Mouse (Mus musculus): Measurements from ENCODE around the gene Exoc6. TPM values are rescaled to one million over a fixed set of nuclear protein-coding genes. Genes with fewer than 3 reads are reported as not detected.
"Not testable (repeated sequence)": the region's sequence is repeated elsewhere in the genome, so short reads cannot be mapped to it uniquely, and the experiment has no call there.

Gene Exoc6
- polyA plus RNA-seq, 1 experiment from 2014 or later: 12.6 TPM

DNA sequence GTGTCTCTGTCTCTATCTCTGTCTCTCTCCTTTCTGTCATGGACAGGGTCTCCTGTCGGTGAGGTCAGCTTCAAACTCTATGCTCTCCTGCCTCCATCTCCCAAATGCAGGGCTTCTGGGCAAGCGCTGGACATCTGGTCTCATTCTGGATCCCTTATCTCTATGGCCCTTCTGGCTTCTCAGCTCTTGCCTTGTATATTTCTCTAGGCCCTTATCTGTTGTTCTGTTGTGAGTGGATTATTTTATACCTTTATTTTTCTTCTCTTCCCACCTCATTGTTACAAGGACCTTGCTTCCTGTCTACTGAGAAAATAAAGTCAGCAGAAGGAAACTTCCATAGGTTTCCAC is 28.8 kb upstream of the Exoc6 start:
- Histone ChIP-seq H3K4me1 (ENCODE audit: control insufficient read depth, insufficient read depth, low read length) (no peaks in the 10 kb centered on the region), H3K27ac (ENCODE audit: low read depth, low read length) (no peak overlapping the region), H3K27me3 (ENCODE audit: control insufficient read depth, insufficient read depth, low read length) (no peaks in the 10 kb centered on the region), H3K9me3 (ENCODE audit: control insufficient read depth, low read length) (no peaks in the 10 kb centered on the region), H3K9ac (ENCODE audit: low read length) (no peak overlapping the region), H3K4me2 (ENCODE audit: low read depth) (no peak overlapping the region), H3K36me3 (ENCODE audit: control insufficient read depth, insufficient read depth, low read length) (no peaks in the 10 kb centered on the region), H3K4me3 (ENCODE audit: low read depth, low read length) (no peak overlapping the region)
- WGBS: 79% methylated on average over 2 of the region's 2 CpGs
- DNase-seq (ENCODE audit: low spot score): no peak
- ATAC-seq (ENCODE audit: insufficient read depth, low FRiP score, low TSS enrichment): no peak

DNA sequence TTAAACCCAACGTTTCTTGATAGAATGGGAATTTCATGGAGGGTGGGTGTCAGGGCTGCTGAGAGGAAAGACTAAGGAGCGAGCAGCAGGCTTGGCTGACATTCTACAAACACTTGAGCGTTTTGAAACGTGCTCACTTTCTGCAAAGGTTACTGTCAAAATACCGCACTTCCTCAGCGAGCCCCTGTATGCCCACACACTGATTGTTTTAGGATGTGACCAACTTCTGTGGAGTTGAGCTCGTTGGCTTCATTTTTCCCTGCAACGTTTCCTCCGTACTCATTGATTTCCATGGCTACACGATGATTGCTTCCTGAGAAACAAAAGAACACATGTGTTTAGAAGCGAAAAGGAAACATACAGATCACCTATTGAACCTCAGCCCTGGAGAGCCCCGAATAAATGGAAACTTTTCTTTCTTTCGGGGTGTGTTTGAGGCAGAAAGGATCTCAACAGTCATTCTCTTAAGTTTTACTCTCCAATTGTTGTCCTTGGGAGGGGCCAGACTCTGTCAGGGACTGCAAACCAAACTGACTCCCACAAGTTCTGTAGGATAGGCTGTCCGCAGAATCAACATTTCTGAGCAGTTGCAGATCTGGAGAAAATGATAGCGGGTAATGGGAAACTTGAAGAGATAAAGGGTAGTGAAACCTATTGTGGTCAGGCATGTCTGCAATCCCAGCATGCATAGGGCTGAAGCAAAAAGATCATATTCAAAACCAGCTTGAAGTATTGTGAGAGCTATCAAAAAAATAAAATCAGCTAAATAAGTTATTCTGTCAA is 26.7 kb upstream of the Exoc6 start:
- H3K9me3 ChIP-seq (ENCODE audit: control insufficient read depth, low read length): no peaks in the 10 kb centered on the region
- H3K27ac ChIP-seq (ENCODE audit: low read depth, low read length): no peak overlapping the region
- no peak for DNase-seq (ENCODE audit: low spot score)
- H3K36me3 ChIP-seq (ENCODE audit: control insufficient read depth, insufficient read depth, low read length): no peaks in the 10 kb centered on the region
- H3K27me3 ChIP-seq (ENCODE audit: control insufficient read depth, insufficient read depth, low read length): no peaks in the 10 kb centered on the region
- ATAC-seq (ENCODE audit: insufficient read depth, low FRiP score, low TSS enrichment): no peak
- H3K4me2 ChIP-seq (ENCODE audit: low read depth): no peak overlapping the region
- H3K4me1 ChIP-seq (ENCODE audit: control insufficient read depth, insufficient read depth, low read length): no peaks in the 10 kb centered on the region
- no peak overlapping the region for H3K4me3 ChIP-seq (ENCODE audit: low read depth, low read length)
- H3K9ac ChIP-seq (ENCODE audit: low read length): no peak overlapping the region
- 76% methylated on average over 15 of the region's 15 CpGs for WGBS

DNA sequence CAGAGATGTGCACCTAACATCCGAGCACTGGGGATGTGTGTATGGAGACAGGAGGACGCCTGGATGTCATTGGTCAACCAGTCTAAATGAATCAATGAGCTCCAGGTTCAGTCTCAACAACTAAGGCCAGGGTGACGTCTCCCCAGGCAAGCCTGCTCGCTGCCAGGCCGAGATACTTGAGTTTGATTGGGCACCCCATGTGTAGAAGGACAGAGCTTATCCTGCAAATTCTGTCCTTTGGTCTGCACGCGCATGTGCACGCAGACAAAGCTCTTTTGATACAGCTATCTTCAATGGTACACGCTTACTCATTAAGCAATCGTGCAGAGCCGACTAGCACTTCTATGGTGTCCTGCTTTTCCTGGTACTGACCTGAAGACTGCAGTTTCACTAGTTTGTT is 24.3 kb upstream of the Exoc6 start:
- Histone ChIP-seq H3K36me3 (ENCODE audit: control insufficient read depth, insufficient read depth, low read length) (no peaks in the 10 kb centered on the region), H3K9ac (ENCODE audit: low read length) (no peak overlapping the region), H3K9me3 (ENCODE audit: control insufficient read depth, low read length) (no peaks in the 10 kb centered on the region), H3K27me3 (ENCODE audit: control insufficient read depth, insufficient read depth, low read length) (no peaks in the 10 kb centered on the region), H3K27ac (ENCODE audit: low read depth, low read length) (no peak overlapping the region), H3K4me1 (ENCODE audit: control insufficient read depth, insufficient read depth, low read length) (no peaks in the 10 kb centered on the region), H3K4me3 (ENCODE audit: low read depth, low read length) (no peak overlapping the region), H3K4me2 (ENCODE audit: low read depth) (no peak overlapping the region)
- DNase-seq (ENCODE audit: low spot score) (no peak), ATAC-seq (ENCODE audit: insufficient read depth, low FRiP score, low TSS enrichment) (no peak)
- 89% methylated on average over 11 of the region's 11 CpGs for WGBS

DNA sequence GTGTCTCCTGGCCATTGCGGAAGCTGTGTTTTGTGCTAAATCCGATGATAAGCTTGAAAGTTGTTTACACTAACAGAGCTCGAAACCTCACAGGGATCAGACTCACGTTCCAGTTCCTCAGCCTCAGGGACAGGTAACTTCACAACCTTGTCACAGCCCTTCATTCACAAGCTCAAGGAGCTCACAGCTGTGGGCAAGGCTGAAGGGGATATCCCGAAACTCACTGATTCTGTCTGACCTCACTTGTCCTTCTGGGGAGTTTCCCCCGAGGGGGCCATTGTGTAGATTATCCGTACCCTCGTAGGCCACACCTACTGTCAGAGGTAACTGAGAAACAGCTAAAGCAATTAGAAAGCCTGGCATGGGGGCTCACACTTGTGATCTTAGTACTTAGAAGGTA is 23.4 kb upstream of the Exoc6 start:
- ATAC-seq (ENCODE audit: insufficient read depth, low FRiP score, low TSS enrichment): no peak

DNA sequence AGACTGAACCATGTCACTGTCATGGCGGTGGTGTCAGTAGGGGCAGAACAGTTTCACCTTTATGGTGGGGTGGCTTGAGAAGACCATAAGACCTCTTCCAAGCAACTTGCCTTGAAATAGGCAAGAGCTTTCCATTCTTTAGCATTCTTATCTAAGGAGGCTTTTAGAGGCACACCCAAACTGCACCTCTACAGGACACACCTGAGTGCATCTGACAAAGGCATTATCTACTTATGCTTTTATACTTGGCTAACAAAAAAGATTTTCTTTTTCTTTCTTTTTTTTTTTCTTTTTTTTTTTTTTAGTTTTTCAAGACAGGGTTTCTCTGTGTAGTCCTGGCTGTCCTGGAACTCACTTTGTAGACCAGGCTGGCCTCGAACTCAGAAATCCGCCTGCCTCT is 22.5 kb upstream of the Exoc6 start:
- not testable (repeated sequence) for H3K4me2 ChIP-seq (ENCODE audit: low read depth); DNase-seq (ENCODE audit: low spot score); H3K9ac ChIP-seq (ENCODE audit: low read length); H3K9me3 ChIP-seq (ENCODE audit: control insufficient read depth, low read length); H3K36me3 ChIP-seq (ENCODE audit: control insufficient read depth, insufficient read depth, low read length); H3K27ac ChIP-seq (ENCODE audit: low read depth, low read length); ATAC-seq (ENCODE audit: insufficient read depth, low FRiP score, low TSS enrichment); H3K4me1 ChIP-seq (ENCODE audit: control insufficient read depth, insufficient read depth, low read length); H3K27me3 ChIP-seq (ENCODE audit: control insufficient read depth, insufficient read depth, low read length); H3K4me3 ChIP-seq (ENCODE audit: low read depth, low read length)
- WGBS: 97% methylated on average over 3 of the region's 3 CpGs

More for the DNA sequence above, 23.4 kb upstream of the Exoc6 start:
- DNase-seq (ENCODE audit: low spot score): no peak
- Histone ChIP-seq H3K27me3 (ENCODE audit: control insufficient read depth, insufficient read depth, low read length) (no peaks in the 10 kb centered on the region), H3K4me3 (ENCODE audit: low read depth, low read length) (no peak overlapping the region), H3K9ac (ENCODE audit: low read length) (no peak overlapping the region), H3K9me3 (ENCODE audit: control insufficient read depth, low read length) (no peaks in the 10 kb centered on the region), H3K4me1 (ENCODE audit: control insufficient read depth, insufficient read depth, low read length) (no peaks in the 10 kb centered on the region), H3K27ac (ENCODE audit: low read depth, low read length) (no peak overlapping the region), H3K4me2 (ENCODE audit: low read depth) (no peak overlapping the region), H3K36me3 (ENCODE audit: control insufficient read depth, insufficient read depth, low read length) (no peaks in the 10 kb centered on the region)
- WGBS: 49% methylated on average over 8 of the region's 8 CpGs

DNA sequence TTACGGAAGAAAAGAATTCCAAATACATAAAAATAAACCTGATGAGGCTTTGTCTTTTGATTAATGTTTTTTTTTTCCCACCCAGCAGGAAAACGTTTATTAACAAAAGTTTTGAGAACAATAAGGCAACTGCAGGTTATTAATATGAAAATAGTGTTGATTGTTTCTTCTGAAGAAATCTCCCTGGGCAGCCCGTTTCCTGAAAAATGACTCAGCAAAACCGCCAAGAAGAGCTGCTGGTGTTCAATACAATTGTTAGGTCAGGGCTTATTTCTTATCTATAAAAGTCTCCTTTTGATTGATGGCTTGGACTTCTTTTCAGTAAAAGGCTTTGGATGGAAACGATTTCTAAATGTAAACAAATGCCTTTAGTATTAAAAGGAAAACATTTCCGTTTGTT is 21.6 kb upstream of the Exoc6 start:
- Histone ChIP-seq H3K36me3 (ENCODE audit: control insufficient read depth, insufficient read depth, low read length) (no peaks in the 10 kb centered on the region), H3K27me3 (ENCODE audit: control insufficient read depth, insufficient read depth, low read length) (no peaks in the 10 kb centered on the region), H3K4me3 (ENCODE audit: low read depth, low read length) (no peak overlapping the region), H3K9ac (ENCODE audit: low read length) (no peak overlapping the region), H3K9me3 (ENCODE audit: control insufficient read depth, low read length) (no peaks in the 10 kb centered on the region), H3K4me1 (ENCODE audit: control insufficient read depth, insufficient read depth, low read length) (no peaks in the 10 kb centered on the region), H3K4me2 (ENCODE audit: low read depth) (no peak overlapping the region), H3K27ac (ENCODE audit: low read depth, low read length) (no peak overlapping the region)
- WGBS: 71% methylated on average over 6 of the region's 6 CpGs
- ATAC-seq (ENCODE audit: insufficient read depth, low FRiP score, low TSS enrichment) (no peak), DNase-seq (ENCODE audit: low spot score) (no peak)

DNA sequence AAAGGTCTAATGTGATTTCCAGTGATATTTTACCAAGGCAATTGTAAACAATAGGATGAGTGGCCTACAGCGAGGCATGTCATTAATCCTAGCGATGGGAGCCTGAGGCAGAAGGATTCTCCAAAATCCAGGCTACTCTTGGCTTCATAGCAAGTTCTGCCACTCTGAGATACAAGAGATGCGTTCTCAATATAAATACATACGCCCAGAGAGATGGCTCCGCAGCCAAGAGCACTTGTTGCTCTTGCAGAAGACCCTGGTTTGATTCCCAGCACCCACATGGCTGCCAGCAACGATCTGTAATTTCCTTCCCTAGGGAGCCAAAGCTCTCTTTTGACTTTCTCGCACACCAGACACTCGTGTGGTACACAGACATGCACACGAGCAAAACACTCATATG is 20.9 kb upstream of the Exoc6 start:
- Histone ChIP-seq H3K9ac (ENCODE audit: low read length) (no peak overlapping the region), H3K4me2 (ENCODE audit: low read depth) (no peak overlapping the region), H3K4me1 (ENCODE audit: control insufficient read depth, insufficient read depth, low read length) (no peaks in the 10 kb centered on the region), H3K9me3 (ENCODE audit: control insufficient read depth, low read length) (no peaks in the 10 kb centered on the region), H3K27me3 (ENCODE audit: control insufficient read depth, insufficient read depth, low read length) (no peaks in the 10 kb centered on the region), H3K4me3 (ENCODE audit: low read depth, low read length) (no peak overlapping the region), H3K36me3 (ENCODE audit: control insufficient read depth, insufficient read depth, low read length) (no peaks in the 10 kb centered on the region), H3K27ac (ENCODE audit: low read depth, low read length) (no peak overlapping the region)
- ATAC-seq (ENCODE audit: insufficient read depth, low FRiP score, low TSS enrichment): no peak
- WGBS: 86% methylated on average over 9 of the region's 9 CpGs
- DNase-seq (ENCODE audit: low spot score): no peak

DNA sequence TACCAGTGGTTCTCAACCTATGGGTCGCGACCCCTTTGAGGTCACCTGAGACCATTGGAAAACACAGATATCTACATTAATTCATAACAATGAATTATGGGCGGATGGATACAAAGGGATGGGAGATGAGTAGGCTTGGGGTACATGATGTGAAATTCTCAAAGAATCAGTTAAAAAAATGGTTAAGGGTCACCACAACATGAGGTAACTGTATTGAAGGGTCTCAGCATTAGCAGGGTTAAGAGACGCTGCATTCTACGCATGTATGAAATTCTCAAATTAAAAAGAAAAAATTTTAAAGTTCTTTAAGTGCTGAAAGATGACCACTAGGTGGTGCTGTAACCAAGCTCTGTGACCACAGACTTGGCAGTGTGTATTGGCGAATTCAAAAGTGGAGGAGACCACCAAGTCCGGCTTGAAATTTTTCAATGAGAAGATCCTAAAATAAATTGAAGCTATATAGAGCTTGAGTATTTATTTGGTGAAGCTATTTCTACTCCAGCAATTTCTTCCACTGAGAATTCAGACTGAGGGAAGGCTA is 20.2 kb upstream of the Exoc6 start:
- Histone ChIP-seq H3K4me2 (ENCODE audit: low read depth) (no peak overlapping the region), H3K27ac (ENCODE audit: low read depth, low read length) (no peak overlapping the region), H3K9me3 (ENCODE audit: control insufficient read depth, low read length) (no peaks in the 10 kb centered on the region), H3K4me1 (ENCODE audit: control insufficient read depth, insufficient read depth, low read length) (no peaks in the 10 kb centered on the region), H3K36me3 (ENCODE audit: control insufficient read depth, insufficient read depth, low read length) (no peaks in the 10 kb centered on the region), H3K9ac (ENCODE audit: low read length) (no peak overlapping the region), H3K27me3 (ENCODE audit: control insufficient read depth, insufficient read depth, low read length) (no peaks in the 10 kb centered on the region), H3K4me3 (ENCODE audit: low read depth, low read length) (no peak overlapping the region)
- ATAC-seq (ENCODE audit: insufficient read depth, low FRiP score, low TSS enrichment) (no peak), DNase-seq (ENCODE audit: low spot score) (peak; percentile 18)
- 49% methylated on average over 7 of the region's 7 CpGs for WGBS

DNA sequence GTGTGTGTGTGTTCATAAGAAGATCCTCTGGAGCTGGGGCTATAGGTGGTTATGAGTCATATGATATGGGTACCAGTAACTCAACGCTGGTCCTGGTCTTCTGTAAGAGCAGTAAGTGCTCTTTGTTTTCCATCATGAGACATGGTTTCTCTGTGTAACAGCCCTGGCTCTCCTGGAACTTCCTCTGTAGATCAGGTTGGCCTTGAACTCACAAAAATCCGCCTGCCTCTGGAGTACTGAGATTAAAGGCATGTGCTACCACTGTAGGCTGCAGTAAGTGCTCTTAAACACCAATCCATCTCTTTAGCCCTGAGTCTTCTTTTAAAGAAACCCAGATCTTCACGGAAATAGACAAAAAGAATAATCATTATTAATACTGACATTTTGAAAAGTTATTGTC is 19.6 kb upstream of the Exoc6 start:
- ATAC-seq (ENCODE audit: insufficient read depth, low FRiP score, low TSS enrichment) (no peak), DNase-seq (ENCODE audit: low spot score) (no peak)
- Histone ChIP-seq H3K4me1 (ENCODE audit: control insufficient read depth, insufficient read depth, low read length) (no peaks in the 10 kb centered on the region), H3K9ac (ENCODE audit: low read length) (no peak overlapping the region), H3K9me3 (ENCODE audit: control insufficient read depth, low read length) (no peaks in the 10 kb centered on the region), H3K27ac (ENCODE audit: low read depth, low read length) (no peak overlapping the region), H3K27me3 (ENCODE audit: control insufficient read depth, insufficient read depth, low read length) (no peaks in the 10 kb centered on the region), H3K4me2 (ENCODE audit: low read depth) (no peak overlapping the region), H3K36me3 (ENCODE audit: control insufficient read depth, insufficient read depth, low read length) (no peaks in the 10 kb centered on the region), H3K4me3 (ENCODE audit: low read depth, low read length) (no peak overlapping the region)
- WGBS: 82% methylated on average over 3 of the region's 3 CpGs

Measured in neural tube, embryonic 11.5 days (tissue).